Mouse (Mus musculus) embryonic facial prominence, embryonic 14.5 days (tissue): ENCODE data around the gene Meis2. TPM values are rescaled to one million over a fixed set of nuclear protein-coding genes. Genes with fewer than 3 reads are reported as not detected.

Experiments
- ATAC-seq: fragments of 200-750 bp; cut with Nextera tagmentation; 2 replicates; pipeline ENCODE4 v1.8.0; 2017; ENCODE audit warnings: low read depth, moderate number of reproducible peaks, moderate TSS enrichment
- DNase-seq: peaks from one replicate; pipeline ENCODE4 v3.0.0-alpha.2; 2015; ENCODE audit warnings: low spot score
- H3K27ac ChIP-seq: fragments of 300-500 bp; sonication (generic); replicated peaks from 2 replicates; pipeline ENCODE4 v1.5.1; 2014; ENCODE audit warnings: low read depth, mild to moderate bottlenecking, low read length, moderate library complexity
- H3K27me3 ChIP-seq: fragments of 300-500 bp; sonication (generic); replicated peaks from 2 replicates; pipeline ENCODE4 v1.6.1; 2014; ENCODE audit warnings: low read length; ENCODE audit not compliant: control insufficient read depth, insufficient read depth
- H3K36me3 ChIP-seq: fragments of 300-500 bp; sonication (generic); 2 replicates; pipeline ENCODE4 v1.6.1; 2014; ENCODE audit warnings: low read length, mixed read lengths; ENCODE audit not compliant: control insufficient read depth, insufficient read depth
- H3K4me1 ChIP-seq: fragments of 300-500 bp; sonication (generic); 2 replicates; pipeline ENCODE4 v1.6.1; 2014; ENCODE audit warnings: antibody characterized with exemption, low read length; ENCODE audit not compliant: control insufficient read depth, insufficient read depth
- H3K4me2 ChIP-seq: fragments of 300-500 bp; sonication (generic); 2 replicates; pipeline ENCODE4 v1.6.1; 2014; ENCODE audit warnings: low read depth, mild to moderate bottlenecking, low read length, moderate library complexity, mixed read lengths
- H3K4me3 ChIP-seq: fragments of 300-500 bp; sonication (generic); 2 replicates; pipeline ENCODE4 v1.5.1; 2014; ENCODE audit warnings: low read depth, mild to moderate bottlenecking, low read length
- H3K9ac ChIP-seq: fragments of 300-500 bp; sonication (generic); 2 replicates; pipeline ENCODE4 v1.6.1; 2014; ENCODE audit warnings: low read depth, mild to moderate bottlenecking, low read length, moderate library complexity, mixed read lengths
- H3K9me3 ChIP-seq: fragments of 300-500 bp; sonication (generic); 2 replicates; pipeline ENCODE4 v1.6.1; 2016; ENCODE audit warnings: low read length; ENCODE audit not compliant: control insufficient read depth
- WGBS: fragments of 180-500 bp; shearing (Covaris S2); extraction: QIAGEN DNeasy Blood & Tissue Kit; methylation state at CpG from one replicate; pipeline ENCODE4 v1.1.7; 2014; 5-methylcytosine and 5-hydroxymethylcytosine counted together
- polyA plus RNA-seq: library from polyadenylated mRNA; unstranded; fragments of >200 nt; fragmentation: Nextera tagmentation; extraction: Ambion mirVana; gene quantifications from 2 replicates; pipeline ENCODE4 v1.2.1, GENCODE M21; 2014

The Meis2 gene
- polyA plus RNA-seq, 1 experiment from 2014 or later: 30.4 TPM

DNA sequence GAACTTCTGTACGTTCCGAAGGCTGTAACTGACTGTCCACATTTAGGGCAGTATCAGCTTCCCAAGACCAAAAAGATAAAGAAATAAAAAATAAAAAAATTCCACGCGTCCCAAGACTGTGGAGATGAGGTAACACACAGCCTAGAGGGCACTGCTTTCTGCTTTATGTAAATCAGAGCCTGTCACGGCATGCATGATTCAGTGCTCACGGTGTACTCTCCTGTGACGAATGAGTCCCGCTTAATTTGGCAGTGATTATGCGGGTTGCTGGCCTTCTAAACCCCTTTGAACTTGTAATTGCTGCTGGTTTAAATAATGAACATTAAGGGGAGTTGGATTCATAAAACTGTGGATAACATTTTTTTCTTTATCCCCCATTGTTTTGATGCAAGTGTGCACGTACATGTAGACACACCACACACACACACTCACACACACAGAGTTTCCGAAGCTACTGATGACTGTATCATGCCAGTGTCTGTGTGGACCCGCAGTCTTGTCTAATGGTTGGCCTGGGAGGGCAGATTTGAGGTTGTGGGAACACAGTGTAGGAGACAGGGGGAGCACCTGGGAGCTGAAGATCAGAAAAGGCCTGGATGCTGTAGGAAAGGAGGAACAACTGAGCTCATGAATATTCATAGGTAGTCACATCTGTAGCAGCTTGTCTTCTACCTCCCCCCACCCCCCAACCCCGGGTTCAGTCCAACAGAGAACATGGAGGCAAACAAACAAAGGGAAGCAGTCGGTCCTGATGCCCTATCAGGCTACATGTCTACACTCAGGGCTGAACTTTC lies 85.8 kb downstream of the Meis2 start:
- H3K4me3 ChIP-seq: no peak overlapping the region
- 0 out of 2 replicates have a peak overlapping the region, but pooled peaks have one; percentile 28 for H3K27ac ChIP-seq
- no peaks in the 10 kb centered on the region for H3K27me3 ChIP-seq
- H3K4me1 ChIP-seq: peaks cover 11% of the 10 kb centered on the region; the same call in 1 of the 2 replicates
- H3K9ac ChIP-seq: no peak overlapping the region
- 39% methylated on average over 14 of the region's 14 CpGs for WGBS
- no peaks in the 10 kb centered on the region for H3K36me3 ChIP-seq
- peak; percentile 71 for DNase-seq
- ATAC-seq: no peak; the same call in 1 of the 2 replicates
- no peaks in the 10 kb centered on the region for H3K9me3 ChIP-seq
- H3K4me2 ChIP-seq: no peak overlapping the region

- no peak overlapping the region for H3K27ac ChIP-seq
- no peak overlapping the region for H3K4me3 ChIP-seq
- DNase-seq (no peak), ATAC-seq (no peak)
- peaks cover 11% of the 10 kb centered on the region; the same call in 1 of the 2 replicates for H3K4me1 ChIP-seq
- 58% methylated on average over 5 of the region's 5 CpGs for WGBS
- no peak overlapping the region for H3K4me2 ChIP-seq
- no peaks in the 10 kb centered on the region for H3K27me3 ChIP-seq
- H3K9me3 ChIP-seq: no peaks in the 10 kb centered on the region
- no peaks in the 10 kb centered on the region for H3K36me3 ChIP-seq
- no peak overlapping the region for H3K9ac ChIP-seq
Observed at GRCm38 (mm10) chr2:115978666-115979065, 87.0 kb downstream of the Meis2 start.

DNA sequence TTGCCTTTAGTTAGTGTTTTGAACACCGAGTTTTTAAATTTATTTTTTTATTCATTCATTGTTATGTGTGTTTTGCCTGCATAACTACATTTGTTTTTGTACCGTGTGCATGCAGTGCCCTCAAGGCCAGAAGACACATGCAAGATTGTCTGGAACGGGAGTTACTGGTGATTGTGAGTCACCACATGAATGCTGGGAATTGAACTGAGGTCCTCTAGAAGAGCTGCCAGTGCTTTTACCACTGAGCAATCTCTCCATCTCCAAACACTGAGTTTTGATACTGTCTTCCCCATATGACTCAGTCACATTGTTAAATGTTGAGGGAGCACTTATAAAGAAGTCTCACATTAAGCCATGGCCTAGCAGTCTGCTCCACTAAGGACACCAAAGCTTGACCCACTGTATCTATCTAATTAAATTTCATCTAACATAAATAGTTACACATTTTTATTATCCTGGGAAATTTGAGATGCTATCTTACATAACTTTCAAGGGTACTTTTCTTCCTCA lies 94.3 kb downstream of the Meis2 start:
- DNase-seq (no peak), ATAC-seq (no peak)
- no peaks in the 10 kb centered on the region for H3K9me3 ChIP-seq
- H3K4me3 ChIP-seq: no peak overlapping the region
- H3K4me2 ChIP-seq: no peak overlapping the region
- no peak overlapping the region for H3K9ac ChIP-seq
- no peak overlapping the region for H3K27ac ChIP-seq
- 80% methylated on average over 3 of the region's 3 CpGs for WGBS
- no peaks in the 10 kb centered on the region for H3K36me3 ChIP-seq
- no peaks in the 10 kb centered on the region for H3K4me1 ChIP-seq
- no peaks in the 10 kb centered on the region for H3K27me3 ChIP-seq

- DNase-seq (no peak), ATAC-seq (no peak)
- no peaks in the 10 kb centered on the region for H3K9me3 ChIP-seq
- H3K4me1 ChIP-seq: no peaks in the 10 kb centered on the region
- no peaks in the 10 kb centered on the region for H3K36me3 ChIP-seq
- H3K27ac ChIP-seq: no peak overlapping the region
- H3K4me3 ChIP-seq: no peak overlapping the region
- H3K9ac ChIP-seq: no peak overlapping the region
- no peak overlapping the region for H3K4me2 ChIP-seq
- WGBS: 70% methylated on average over 9 of the region's 9 CpGs
- H3K27me3 ChIP-seq: no peaks in the 10 kb centered on the region
Observed at GRCm38 (mm10) chr2:115970091-115970820, 95.4 kb downstream of the Meis2 start.

GRCm38 (mm10) chr2:115969201-115969600 lies 96.4 kb downstream of the Meis2 start:
- H3K27ac ChIP-seq: no peak overlapping the region
- DNase-seq (no peak), ATAC-seq (0 out of 2 replicates have a peak, but pooled peaks have one; percentile 41)
- no peak overlapping the region for H3K4me3 ChIP-seq
- H3K4me1 ChIP-seq: no peaks in the 10 kb centered on the region
- no peak overlapping the region for H3K9ac ChIP-seq
- H3K4me2 ChIP-seq: no peak overlapping the region
- no peaks in the 10 kb centered on the region for H3K27me3 ChIP-seq
- no peaks in the 10 kb centered on the region for H3K9me3 ChIP-seq
- no peaks in the 10 kb centered on the region for H3K36me3 ChIP-seq
- 51% methylated on average over 8 of the region's 8 CpGs for WGBS

- Histone ChIP-seq H3K9ac (no peak overlapping the region), H3K27ac (no peak overlapping the region), H3K36me3 (no peaks in the 10 kb centered on the region), H3K27me3 (no peaks in the 10 kb centered on the region), H3K4me2 (no peak overlapping the region), H3K9me3 (no peaks in the 10 kb centered on the region), H3K4me3 (no peak overlapping the region), H3K4me1 (peaks cover 11% of the 10 kb centered on the region; the same call in 1 of the 2 replicates)
- DNase-seq: no peak
- no peak for ATAC-seq
- 85% methylated on average over 3 of the region's 3 CpGs for WGBS
Observed at GRCm38 (mm10) chr2:115964911-115965310, 100.7 kb downstream of the Meis2 start.

GRCm38 (mm10) chr2:115963293-115963835 lies 102.3 kb downstream of the Meis2 start:
- no peak overlapping the region for H3K4me2 ChIP-seq
- no peak for DNase-seq
- H3K4me1 ChIP-seq: peaks cover 22% of the 10 kb centered on the region; the same call in 1 of the 2 replicates
- H3K4me3 ChIP-seq: no peak overlapping the region
- no peak for ATAC-seq
- no peak overlapping the region for H3K27ac ChIP-seq
- H3K9me3 ChIP-seq: no peaks in the 10 kb centered on the region
- WGBS: 34% methylated on average over 5 of the region's 5 CpGs
- H3K36me3 ChIP-seq: no peaks in the 10 kb centered on the region
- no peak overlapping the region for H3K9ac ChIP-seq
- H3K27me3 ChIP-seq: no peaks in the 10 kb centered on the region

GRCm38 (mm10) chr2:115962728-115963127 lies 102.9 kb downstream of the Meis2 start:
- Histone ChIP-seq H3K27me3 (no peaks in the 10 kb centered on the region), H3K9ac (no peak overlapping the region), H3K9me3 (no peaks in the 10 kb centered on the region), H3K36me3 (no peaks in the 10 kb centered on the region), H3K4me3 (no peak overlapping the region), H3K27ac (no peak overlapping the region), H3K4me2 (no peak overlapping the region), H3K4me1 (peaks cover 24% of the 10 kb centered on the region; the same call in 1 of the 2 replicates)
- ATAC-seq (no peak), DNase-seq (no peak)
- 63% methylated on average over 3 of the region's 3 CpGs for WGBS
